Mouse (Mus musculus): ENCODE results near the gene Rbl2. TPM values are rescaled to one million over a fixed set of nuclear protein-coding genes. Genes with fewer than 3 reads are reported as not detected.

The Rbl2 gene
- total RNA-seq, 1 experiment from 2014 or later = 74.4 TPM

DNA sequence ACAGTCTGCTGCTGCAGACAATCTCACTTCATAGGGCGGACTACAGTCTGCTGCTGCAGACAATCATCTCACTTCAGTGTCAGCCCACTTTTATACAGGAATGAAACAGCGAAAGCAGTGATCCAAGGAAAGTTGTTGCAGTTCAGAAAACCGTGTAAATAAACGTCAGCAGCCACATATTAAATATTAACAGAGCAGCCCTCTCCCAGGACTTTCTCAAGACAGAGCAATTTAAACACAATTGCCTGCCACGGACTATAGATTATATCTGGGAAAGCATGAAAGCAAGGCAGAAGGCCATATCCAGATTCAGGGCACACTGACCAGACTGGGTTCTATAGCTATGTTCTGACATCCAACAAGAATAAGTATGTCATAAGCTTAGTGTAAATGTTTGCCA lies 24.3 kb downstream of the Rbl2 start:
- ATAC-seq (replicated peaks; ENCODE audit: low read depth, poor library complexity, severe bottlenecking) = no peak

GRCm38 (mm10) chr8:91098106-91098505 lies 28.2 kb downstream of the Rbl2 start:
- no peak for ATAC-seq (replicated peaks; ENCODE audit: low read depth, poor library complexity, severe bottlenecking)

- no peak for ATAC-seq (replicated peaks; ENCODE audit: low read depth, poor library complexity, severe bottlenecking)
Measured at GRCm38 (mm10) chr8:91106271-91106670, 36.4 kb downstream of the Rbl2 start.

DNA sequence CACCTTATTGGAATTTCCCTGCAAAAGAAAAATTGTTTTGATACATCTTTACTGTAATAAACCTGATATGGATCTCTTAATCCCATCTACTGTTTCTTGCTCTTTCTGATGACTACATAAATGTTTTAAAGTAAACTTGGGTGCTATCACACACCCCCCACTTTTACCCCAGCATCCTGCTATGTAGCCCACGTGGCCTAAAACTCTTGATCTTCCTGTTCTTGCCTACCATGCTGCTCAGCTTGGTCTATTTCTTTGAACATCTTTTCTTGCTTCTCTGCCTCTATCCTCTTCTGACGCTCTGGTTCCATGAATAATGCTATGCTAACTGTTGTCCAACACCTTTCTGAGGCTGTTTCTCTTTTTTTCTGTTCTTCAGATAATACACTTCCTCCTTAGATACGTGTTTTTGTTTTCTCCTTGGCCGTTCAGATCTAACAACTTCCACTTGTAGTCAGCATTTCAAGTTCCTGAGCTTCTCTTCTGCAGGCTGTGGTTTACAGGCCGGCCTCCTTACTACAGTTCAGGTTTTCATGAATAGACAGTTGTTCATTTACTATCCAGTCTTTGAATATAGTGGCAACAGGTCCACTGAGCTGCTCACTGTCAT lies 42.1 kb downstream of the Rbl2 start:
- no peak for ATAC-seq (replicated peaks; ENCODE audit: low read depth, poor library complexity, severe bottlenecking)

DNA sequence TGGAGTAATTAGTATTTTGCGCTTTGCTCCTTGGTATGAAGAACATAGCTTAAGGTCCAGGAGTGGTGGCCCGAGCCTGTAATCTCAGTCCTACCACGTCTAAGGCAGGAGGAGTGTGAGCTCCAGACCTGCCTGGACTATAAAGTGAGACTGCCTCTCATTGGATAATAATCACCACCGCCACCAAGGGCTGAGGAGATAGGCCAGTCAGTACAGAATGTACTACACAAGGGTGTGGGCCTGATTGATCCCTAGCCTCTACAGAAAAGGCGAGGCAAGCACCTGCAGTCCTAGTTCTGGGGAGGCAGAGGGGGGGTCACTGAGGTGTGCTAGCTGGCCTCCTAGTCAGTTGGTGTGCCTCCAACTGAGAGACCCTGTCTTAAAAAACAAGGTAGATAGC lies 44.6 kb downstream of the Rbl2 start:
- no peak for ATAC-seq (replicated peaks; ENCODE audit: low read depth, poor library complexity, severe bottlenecking)

GRCm38 (mm10) chr8:91114910-91115309 lies 45.1 kb downstream of the Rbl2 start:
- no peak for ATAC-seq (replicated peaks; ENCODE audit: low read depth, poor library complexity, severe bottlenecking)

DNA sequence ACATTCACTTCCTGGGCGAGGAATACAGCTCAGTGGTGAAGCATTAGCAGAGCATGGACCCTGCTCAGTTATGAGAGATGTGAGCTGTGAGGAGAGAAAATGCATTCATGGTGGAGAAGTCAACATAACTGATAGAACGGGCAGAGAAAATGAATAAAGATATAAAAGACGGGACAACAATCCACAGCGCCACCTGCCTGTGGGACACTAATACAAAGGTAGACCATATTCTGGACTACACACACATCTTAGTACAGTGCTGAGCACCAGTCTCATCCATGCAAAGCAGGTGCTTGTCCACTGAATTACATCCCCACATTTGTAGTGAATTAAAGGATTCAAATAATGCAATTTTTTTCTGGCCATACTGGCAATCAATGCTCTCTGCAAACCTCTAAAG lies 47.7 kb downstream of the Rbl2 start:
- peak; percentile 47; the same call in 1 of the 2 replicates for ATAC-seq (replicated peaks; ENCODE audit: low read depth, poor library complexity, severe bottlenecking)

DNA sequence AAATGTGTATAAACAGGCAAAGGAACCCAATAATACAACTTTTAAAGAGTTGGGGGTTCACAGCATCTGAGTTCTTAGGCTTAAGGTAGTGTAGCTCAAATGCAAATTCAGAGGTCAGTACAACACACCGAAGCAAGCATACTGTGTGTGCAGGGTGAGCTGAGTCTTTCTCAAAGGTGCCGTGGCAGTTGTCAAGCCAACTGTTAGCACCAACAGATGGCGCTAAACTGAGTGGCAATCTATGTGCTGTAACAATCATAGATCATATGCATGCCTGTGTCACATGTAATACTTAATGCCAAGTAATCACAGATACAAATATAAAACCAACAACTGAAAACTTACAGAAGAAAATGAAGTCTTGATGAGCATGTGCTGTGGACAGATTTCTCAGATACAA lies 48.3 kb downstream of the Rbl2 start:
- ATAC-seq (replicated peaks; ENCODE audit: low read depth, poor library complexity, severe bottlenecking) = no peak; the same call in 1 of the 2 replicates

GRCm38 (mm10) chr8:91124315-91124714 lies 54.5 kb downstream of the Rbl2 start:
- ATAC-seq (replicated peaks; ENCODE audit: low read depth, poor library complexity, severe bottlenecking) = no peak

- no peak for ATAC-seq (replicated peaks; ENCODE audit: low read depth, poor library complexity, severe bottlenecking)
Measured at GRCm38 (mm10) chr8:91126786-91127185, 56.9 kb downstream of the Rbl2 start.

GRCm38 (mm10) chr8:91132731-91133130 lies 62.9 kb downstream of the Rbl2 start:
- ATAC-seq (replicated peaks; ENCODE audit: low read depth, poor library complexity, severe bottlenecking) = no peak

- ATAC-seq (replicated peaks; ENCODE audit: low read depth, poor library complexity, severe bottlenecking) = peak; percentile 1; the same call in 1 of the 2 replicates
Measured at GRCm38 (mm10) chr8:91133441-91134069, 63.7 kb downstream of the Rbl2 start.

DNA sequence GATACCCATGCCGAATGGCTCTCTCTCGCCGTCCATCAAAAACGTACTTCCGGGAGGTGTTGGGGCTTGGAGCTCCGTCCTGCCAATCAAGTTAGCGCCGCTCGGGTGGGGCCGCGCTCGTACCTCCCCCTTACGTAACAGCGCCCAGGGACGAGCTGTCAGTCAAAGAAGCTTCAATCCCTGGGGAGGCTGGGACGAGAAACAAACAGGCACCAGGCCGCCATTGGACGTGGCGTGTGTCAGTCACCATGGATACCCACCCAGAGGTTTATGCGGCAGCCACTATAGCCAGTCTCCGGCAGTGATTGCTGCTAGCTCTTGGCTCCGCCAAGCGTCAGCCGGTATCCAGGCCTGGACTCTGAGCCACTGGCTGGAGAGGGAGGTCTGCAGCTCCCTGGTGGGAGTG lies 64.2 kb downstream of the Rbl2 start:
- peak; percentile 98 for ATAC-seq (replicated peaks; ENCODE audit: low read depth, poor library complexity, severe bottlenecking)

- ATAC-seq (replicated peaks; ENCODE audit: low read depth, poor library complexity, severe bottlenecking) = no peak
Measured at GRCm38 (mm10) chr8:91134659-91135058, 64.8 kb downstream of the Rbl2 start.

GRCm38 (mm10) chr8:91135308-91136181 lies 65.7 kb downstream of the Rbl2 start:
- ATAC-seq (replicated peaks; ENCODE audit: low read depth, poor library complexity, severe bottlenecking) = no peak

DNA sequence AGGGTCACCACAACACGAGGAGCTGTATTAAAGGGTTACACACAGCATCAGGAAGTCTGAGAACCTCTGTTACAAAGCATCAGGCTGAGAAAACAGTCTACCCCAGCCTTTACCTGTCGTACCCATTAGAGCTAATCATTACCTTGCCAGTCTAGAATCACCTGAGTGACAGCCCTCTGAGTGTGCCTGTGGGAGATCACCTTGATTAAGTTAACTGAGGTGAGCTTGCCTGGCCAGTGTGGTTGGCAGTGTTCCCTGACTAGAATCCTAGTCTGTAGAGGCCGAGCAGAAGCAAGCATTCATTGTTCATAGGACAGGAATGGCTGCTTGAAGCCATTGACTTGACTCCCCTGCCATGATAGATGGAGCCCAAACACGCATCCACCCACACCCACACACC lies 71.0 kb downstream of the Rbl2 start:
- ATAC-seq (replicated peaks; ENCODE audit: low read depth, poor library complexity, severe bottlenecking) = no peak

DNA sequence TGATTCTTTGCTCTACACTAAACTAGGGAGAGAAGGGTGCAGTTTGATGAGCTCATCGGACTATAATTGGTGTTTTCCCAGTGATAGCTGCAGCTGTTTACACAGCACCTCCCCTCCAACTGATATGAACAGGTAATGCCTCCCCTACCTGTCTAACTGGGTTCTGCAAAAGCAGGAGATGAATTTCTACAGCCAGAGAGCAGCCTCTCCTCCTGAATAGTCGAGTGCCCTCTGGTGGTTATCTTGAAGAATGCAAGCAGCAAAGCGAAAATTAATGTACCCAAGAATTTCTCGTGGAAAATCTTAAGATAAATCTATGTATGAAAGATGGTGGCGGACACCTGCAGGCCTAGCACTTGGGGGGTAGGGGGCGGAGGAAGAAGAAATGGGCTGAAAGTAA lies 77.9 kb downstream of the Rbl2 start:
- peak; percentile 62 for ATAC-seq (replicated peaks; ENCODE audit: low read depth, poor library complexity, severe bottlenecking)

DNA sequence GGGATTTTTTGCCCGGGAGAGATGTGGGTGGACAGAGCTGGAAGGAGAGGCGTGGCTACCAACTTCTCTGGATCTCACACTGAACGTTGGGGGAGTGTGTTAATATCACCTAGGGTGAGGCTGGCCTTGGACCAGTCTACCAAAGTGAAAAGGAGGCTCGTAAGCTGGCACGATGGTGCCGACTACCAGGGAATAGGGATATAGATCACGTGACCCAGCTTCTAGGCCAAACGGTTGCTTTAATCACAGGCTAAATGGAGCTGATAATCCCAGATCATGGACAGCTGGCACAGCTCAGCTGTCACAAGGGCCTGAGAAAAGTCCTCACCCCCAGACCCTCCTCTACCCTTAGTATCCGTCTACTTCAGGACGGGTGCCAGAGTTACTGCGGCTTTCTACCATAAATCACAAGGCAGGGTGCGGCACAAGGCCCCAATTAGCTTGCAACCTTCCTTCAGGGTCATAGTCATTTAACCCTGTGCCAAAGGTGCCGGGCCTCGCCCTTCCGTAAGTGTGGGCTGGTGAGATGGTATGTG lies 78.9 kb downstream of the Rbl2 start:
- peak; percentile 17; the same call in 1 of the 2 replicates for ATAC-seq (replicated peaks; ENCODE audit: low read depth, poor library complexity, severe bottlenecking)

GRCm38 (mm10) chr8:91149298-91149697 lies 79.4 kb downstream of the Rbl2 start:
- no peak for ATAC-seq (replicated peaks; ENCODE audit: low read depth, poor library complexity, severe bottlenecking)

DNA sequence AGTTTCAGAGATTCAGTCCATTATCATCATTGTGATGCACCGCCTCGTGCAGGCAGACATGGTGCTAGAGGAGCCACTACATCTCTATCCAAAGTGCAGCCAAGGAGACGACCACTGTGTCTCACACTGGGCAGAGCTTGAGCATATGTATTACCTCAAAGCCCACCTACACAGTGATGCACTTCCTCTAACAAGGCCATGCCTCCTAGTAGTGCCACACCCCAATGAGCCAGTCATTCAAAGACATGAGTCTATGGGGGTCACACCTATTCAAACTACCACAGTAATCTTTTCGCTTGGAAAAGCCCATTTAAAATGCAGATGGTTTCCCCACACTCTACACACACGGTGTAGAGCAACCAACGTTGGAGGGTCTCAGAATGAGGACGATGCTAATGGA lies 81.7 kb downstream of the Rbl2 start:
- no peak for ATAC-seq (replicated peaks; ENCODE audit: low read depth, poor library complexity, severe bottlenecking)

DNA sequence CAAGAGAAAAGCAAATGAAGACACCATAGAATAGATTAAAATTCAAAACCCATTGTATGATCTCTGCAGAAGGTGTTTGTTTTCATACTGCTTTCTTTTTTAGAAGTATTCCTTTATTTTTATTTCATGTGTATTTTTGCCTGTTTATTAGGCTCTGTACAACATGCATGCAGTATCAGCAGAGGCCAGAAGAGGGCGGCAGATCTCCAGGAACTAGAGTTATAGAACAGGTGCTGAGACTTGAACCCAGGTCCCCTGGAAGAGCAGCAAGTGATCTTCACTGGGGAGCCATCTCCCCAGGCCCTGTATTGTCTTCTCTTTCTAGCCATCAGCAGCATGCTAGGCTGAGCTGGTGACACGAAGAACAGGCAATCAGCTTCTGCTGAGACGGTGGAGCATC lies 84.0 kb downstream of the Rbl2 start:
- ATAC-seq (replicated peaks; ENCODE audit: low read depth, poor library complexity, severe bottlenecking) = no peak

Measured in common myeloid progenitor, adult 5-6 weeks (primary cell).